Mouse (Mus musculus) yolk sac, embryonic 10.5 days (tissue): ENCODE measurements around the gene Ttc4.
A peak's percentile ranks its signal among the peaks of the same experiment; 100 is the strongest.

Experiments used
- DNase-seq: peaks from one replicate; pipeline ENCODE4 v3.0.0-alpha.2; 2017; ENCODE audit warnings: low spot score

The Ttc4 gene

DNA sequence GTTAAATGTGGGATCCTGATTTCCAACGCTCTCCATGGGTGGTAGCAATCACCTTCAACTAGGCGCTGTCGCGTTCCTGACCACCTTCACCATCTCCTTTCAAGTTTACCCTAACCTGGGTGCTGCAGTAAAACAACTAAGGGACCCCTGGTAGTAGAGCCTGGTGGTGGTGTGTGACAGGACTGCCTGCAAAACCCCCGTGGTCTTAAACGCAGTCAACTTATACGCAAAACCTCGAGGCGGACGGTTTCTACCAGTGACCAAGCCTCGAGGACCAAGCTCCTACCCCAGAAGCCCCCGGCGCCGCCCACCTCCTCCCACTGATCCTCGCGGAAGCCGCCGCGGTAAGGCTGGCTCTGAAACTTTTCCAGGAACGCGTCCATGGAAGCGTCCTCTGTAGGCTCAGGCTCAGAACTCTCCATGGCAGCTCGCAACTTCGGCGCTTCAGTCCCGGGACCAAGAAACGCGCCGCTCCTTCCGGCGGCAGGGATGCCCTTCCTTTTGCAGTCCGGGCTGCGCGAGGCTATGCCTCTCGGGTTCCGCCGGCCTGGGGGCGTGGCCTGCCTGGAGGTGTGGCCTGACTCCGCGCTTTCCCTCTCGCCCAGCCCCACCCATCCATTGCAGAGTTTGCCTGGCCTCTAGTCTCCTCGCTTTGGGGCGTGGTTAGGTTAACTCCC lies at the start of gene Ttc4:
Ttc4 (minus strand) TSS at position 503 of the 677 bp plus-strand sequence.
- DNase-seq: peak; percentile 92

DNA sequence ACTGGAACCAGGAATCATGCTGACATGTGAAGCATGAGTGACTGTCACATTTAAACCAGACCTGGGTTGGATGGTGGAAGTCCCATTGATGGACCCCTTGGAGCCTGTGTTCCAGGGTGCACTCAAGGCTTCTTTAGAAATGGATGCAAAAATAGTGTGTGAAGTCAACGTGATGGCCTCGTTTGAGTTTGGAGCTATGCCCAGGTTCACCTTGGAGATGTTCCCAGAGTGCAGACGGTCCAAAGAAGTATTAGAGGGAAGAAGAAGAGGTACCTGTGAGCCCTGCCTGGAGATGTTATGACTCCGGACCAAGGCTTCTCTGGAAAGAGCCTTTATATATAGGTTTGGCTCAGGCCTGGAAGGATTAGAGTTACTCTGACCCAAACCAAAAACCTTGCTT lies 41.9 kb upstream of the Ttc4 start:
- DNase-seq: no peak

DNA sequence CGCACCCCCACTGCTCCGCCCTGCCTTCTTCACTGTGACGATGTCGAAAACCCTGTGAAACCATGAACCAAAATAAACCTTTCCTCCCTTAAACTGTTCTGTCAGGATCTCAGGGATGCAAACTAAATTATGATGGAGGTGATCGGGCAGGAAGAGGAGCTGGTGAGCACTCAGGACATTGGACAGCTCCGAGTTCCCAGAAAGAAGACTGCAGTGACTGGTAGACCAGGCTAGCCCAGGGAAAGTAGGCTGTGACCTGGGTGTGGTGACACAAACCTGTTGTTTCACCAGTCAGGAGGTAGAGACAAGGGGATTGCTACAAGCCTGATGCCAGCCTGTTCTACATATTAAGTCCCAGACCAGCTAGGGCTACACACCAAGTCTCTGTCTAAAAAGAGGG lies 34.9 kb upstream of the Ttc4 start:
- DNase-seq: no peak

DNA sequence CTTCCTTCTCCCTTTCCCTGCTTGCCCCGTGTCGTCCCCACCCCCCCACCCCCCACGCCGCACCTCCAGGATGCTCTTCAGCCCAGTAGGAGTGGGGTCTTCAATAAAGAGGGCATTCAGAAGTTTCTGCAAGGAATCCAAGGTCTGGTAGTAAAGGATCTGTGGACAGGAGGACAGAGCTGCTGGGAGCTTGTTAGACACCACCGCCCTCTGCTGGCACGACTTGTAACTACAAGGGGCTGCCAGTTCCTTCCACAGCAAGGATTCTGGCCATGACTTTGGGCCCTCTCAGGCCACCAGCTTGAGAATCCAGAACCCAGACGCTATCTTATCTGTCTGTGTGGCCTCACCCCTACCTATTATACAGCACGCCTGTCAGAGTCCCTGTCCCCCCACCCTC lies 29.7 kb upstream of the Ttc4 start:
- peak; percentile 73 for DNase-seq

DNA sequence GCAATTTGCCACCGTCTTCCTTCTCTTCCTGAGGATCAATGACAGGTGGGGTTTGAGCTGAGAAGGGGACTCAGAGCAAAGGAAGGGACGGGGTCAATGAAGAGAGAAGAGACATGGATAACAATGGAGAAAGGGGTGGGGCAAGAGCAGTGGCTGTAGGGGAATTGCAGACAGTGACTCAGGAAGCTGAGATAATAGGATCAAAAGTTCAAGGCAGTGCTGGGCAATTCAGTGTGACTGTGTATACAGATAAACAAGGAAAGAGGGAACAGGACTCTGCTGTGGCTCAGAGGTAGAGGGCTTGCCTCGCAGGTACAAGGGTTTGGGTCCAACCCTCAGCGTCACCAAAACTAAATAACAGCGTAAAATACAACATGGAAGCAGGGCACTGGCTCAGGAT lies 29.2 kb upstream of the Ttc4 start:
- no peak for DNase-seq

DNA sequence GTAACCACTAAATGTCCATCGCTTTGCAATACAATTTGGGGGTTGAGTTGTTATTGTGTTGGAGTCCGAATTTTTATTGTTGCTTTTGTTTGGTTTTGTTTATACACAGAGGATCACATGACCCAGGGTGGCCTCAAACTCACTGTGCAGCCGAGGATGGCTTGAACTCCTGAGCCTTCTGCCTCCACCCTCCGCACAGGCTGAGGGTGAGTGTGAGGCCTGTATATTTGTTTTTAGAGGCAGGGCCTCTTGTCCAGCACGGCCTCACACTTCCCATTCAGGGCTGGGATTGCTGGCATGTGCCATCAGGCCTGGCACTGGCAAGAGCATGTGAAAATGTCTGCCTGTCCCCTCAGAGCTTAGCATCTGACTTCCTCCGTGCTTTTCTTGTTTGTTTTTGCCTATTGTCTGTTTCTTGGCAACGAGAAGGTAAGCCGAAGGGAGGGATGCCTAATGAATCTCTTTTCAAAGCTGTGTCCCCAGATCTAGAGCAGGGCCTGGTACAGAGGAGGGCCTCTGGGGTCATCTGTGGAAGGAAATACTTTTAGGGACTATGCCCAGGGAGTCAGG lies 26.4 kb upstream of the Ttc4 start:
- no peak for DNase-seq

DNA sequence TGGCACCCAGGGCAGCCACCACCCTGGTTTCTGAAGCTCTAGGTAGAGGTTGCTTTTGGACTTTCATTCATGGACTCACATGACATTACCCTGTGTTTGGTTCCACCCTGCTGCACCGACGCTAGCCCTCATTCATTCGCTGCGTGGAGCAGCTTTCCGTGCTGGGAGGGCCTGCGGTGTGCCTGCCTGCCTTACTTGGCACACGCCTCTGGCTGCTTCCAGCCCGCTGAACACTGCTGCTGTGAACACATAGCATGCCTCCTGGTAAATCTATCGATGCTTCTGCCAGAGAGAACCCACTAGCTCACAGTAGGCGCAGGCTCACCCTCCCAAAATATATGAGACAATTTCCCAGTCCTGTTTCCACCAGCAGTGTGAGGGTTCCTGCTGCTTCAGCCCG lies 25.7 kb upstream of the Ttc4 start:
- DNase-seq: no peak

DNA sequence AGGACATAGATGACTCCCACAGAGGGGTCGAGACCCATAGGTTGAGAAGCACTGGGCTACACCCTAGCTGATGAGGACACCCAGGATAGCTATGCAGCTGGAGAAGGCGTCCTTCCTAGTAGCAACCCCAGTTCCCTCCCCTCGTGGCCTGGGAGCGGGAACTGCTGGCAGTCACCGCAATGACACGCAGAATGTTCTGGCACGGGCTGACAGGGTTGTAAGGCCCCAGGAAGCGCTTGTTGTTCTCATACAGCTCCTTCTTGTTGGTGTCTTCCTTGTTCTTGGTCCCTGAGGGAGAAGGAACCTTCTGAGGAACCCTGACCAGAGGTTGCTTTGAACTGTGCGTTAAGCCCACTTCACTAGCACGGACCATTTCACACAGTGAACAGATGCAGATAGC lies 25.2 kb upstream of the Ttc4 start:
- DNase-seq: no peak

DNA sequence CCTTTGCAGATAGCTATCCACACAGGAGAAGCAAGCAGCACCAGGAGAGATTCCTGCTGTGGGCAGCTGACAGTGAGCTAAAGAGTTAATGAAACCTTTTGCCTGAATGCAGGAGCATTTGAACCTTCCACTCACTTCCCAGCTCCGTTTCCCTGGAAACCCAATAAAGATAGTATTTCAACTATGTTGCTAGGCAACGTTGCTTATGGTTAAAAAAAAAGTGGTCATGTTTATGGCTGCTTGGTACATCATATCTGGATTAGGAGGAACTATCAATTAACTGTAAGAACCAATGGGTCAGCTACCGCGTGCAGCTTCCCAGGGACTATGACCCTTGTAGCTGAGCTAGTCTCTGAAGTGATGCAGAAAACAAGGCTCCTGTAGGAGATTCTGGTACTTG lies 22.1 kb upstream of the Ttc4 start:
- no peak for DNase-seq

DNA sequence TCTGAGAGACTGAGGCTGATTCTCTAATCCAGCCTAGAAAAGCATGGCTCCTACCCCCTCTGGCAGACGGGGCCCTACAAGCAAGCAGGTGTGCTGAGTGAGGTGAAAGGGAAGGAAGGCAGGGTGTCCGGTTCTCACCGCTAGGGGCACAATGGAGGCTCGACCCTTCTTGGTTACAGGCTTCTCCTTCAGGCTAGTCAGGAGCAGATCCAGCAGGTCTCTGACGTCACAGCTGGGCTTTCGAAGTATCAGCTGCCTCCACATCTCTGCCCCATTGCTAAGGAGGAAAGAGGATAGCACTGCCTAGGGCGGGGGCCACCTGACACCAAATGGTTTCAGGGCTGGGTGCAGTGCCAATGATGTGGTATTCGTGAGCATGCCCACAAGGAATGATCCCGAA lies 21.2 kb upstream of the Ttc4 start:
- DNase-seq: peak; percentile 38

DNA sequence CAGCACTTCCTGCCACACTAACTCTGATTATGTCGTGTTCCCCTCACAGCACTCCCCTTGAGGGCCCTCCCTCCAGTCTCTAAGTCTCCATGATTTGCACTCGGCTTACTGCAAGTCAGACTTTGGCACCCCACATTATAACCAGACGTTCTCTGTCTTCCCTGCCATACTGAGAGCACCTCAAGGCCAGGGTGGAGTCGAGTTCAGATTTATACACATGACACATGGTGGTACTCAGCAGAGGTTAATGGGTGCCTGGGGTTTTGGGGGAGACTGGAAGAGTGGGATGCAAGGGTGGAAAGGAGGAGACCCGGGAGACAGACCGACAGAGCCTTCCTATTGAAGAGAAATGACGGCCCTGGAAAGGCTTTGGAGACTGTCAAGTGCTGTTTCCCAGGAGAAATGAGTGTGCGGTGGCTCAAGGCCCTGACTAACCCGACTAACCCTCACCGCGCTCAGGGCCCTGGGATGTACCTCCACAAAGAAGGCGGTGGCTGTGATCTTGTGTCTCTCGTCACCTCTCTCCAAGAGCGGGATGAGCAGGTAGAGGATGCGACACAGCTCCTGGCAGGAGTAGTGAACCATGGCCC lies 15.2 kb upstream of the Ttc4 start:
- DNase-seq: no peak

DNA sequence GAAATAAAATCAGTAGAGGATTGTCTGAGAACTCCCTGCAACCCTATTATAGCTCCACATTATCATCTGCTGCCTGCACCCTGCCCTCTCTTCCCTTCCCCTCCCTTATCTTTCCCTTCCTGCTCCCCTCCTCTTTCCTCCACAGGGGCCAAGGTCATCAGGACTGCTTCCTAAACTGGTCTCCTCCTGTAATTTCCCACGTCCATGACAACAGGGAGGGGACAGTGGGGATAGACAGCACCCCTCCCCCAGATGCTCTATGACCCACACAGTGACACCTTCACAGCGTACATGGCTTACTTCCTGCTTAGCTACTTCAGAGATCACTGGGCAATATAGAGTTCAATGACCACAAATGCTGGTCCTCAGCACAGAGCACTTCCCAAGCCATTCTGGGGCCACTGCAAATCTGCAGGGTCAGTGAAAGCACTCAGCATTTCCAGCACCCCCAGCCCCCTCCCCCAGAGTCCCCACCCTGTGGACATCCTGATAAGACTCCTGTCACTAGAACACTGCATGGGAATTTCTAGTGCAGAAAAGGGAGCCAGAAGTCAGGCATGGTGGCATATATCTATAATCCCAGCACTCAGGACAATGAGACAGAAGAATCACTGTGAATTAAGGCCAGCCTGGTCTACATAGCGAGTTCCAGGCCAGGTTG lies 10.0 kb upstream of the Ttc4 start:
- peak; percentile 32 for DNase-seq

DNA sequence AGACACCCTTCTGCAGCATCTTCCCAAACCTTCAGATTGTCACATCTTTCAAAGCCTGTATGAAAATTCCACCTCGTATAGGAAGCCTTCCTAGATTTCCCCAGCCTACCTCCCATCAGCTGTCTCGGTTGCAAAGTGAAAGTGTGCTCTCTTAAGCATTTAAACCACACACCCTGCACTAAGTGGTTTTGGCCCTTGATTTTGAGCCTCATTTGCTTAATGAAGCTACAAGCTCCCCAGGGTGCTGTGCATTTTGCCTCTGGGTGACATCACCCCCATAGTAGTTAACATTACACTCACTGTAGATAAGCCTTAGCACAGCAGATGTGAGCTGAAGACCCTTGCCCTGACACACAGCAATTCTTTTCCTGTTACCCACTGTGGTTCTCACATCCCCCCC lies 2.2 kb upstream of the Ttc4 start:
- DNase-seq: no peak

DNA sequence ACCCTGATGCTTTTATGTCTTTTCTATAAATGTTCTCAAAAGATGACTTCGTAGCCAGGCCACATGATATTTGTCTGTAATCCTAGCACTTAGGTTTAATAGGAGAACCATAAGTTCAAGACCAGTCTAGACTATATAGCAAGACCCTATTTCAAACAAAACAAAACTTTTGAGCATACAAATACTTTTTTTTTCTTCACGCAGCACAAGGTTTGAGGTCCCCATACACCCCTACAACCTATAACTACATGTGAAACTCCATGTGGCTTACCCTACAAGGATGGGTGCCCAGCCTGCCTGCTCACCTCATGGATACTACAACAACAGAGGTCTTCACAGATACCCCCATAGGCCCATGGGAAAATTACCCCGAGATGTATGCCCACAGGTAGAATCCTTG lies 408 bp upstream of the Ttc4 start:
- no peak for DNase-seq

DNA sequence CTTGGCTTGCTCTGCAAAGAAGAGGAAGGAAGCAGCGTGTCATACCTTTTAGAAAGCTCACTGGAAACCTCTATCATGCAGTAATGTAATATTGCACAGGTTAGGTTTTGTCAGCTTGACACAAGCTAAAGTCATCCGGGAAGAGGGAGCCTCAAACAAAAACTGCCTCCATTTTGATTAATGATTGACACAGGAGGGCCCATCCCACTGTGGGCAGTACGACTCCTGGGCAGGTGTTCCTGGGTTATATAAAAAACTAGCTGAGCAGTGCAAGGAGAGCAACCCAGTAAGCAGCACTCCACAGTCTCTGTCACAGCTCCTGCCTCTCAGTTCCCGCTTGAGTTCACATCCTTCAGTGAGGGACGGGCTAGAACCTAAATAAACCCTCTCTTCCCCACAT lies 2.0 kb downstream of the Ttc4 start:
- DNase-seq: no peak

DNA sequence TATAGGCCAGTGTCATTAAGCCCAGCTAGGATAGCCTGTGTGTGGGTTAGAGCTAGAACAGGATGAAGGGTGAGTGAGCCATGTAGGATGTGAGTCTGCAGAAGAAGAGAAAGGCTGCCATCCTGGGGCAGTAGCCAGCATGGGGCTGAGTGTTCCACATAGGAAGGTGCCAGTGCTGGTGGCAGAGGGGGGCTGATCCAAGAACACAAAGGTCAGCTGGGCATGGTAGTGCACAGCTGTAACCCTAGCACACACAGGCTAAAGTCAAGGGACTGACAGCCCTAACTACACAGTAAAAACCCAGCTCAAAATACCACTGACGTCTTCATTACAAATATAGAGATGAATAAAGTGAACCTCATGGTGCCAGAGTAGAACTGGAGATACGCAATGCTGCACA lies 12.2 kb downstream of the Ttc4 start:
- no peak for DNase-seq

DNA sequence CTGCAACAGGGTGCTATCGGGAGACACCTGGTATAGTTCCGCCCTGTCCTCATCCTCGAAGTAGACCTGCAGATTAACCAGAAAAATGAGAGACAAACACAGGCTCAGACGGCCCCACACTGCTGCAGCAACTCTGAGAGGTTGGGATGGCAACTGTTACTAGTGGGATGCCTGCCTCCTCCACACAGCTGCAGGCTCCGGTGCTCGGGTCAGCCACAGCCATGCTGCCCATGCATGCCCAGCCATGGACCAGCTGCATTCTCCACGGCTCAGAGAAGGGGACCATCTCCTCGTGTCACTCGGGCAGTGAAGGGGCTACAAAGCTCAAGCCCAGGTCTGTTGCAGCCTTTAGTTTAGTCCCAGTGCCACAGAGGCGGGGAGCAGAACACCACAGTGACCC lies 13.1 kb downstream of the Ttc4 start:
- no peak for DNase-seq

DNA sequence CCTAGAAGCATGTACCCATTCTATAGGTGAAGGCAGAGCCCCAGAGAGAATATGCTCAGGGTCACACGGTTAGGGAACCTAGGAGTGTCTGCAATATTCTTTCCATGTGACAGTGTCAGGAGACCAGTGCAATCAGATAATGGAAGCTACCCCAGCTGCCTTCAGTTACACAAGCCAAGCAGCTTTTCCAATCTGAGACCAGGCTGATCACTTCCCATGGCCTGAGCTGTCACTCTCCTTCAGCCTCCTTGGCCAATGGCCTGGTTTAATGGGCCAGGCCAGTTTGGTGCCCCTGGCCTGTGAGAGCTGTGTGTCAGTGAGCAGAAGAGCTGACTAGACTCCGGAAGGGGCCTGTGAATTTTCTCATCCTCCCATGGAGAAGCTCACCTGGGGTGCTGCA lies 13.5 kb downstream of the Ttc4 start:
- peak; percentile 20 for DNase-seq

DNA sequence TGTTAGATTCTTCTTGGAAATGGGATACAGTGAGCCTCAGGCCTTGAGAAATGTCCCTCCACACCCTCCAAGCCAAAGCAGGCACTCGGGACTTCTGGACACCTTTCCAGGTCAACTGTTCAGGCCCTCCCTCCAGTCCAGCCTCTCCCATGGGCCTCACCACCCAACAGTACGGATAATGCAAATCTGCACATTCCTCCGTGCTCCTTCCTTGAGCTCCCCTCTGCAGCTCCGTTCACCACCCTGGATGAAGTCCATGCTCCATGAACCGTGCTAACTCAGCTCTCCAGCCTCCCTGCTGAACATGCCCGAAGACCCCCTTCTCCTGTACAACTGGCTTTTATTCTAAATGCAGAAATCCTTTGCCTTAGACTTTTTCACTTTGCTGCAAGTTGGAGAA lies 14.0 kb downstream of the Ttc4 start:
- DNase-seq: peak; percentile 40

DNA sequence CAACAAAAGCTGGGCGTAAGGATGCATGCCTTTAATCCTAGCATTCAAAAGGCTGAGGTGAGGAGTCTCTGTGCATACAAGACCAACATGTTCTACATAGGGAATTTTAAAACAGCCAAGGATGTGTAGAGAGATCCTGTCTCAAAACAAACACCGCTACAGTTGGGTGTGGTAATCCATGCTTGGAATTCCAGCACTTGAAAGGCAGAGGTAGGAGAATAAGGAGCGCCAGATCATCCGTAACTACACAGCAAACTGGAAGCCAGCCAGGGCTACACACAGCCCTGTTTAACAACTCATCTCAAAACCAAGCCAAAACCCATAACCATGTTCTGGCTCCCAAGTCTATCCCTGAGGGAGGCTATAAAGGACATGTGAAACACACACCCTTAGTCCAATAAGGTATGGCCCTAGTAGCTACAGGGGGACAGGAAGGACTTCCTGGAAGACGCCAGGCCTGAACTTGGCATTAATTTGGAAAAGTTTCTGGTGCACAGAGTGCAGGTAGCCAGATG lies 14.7 kb downstream of the Ttc4 start:
- no peak for DNase-seq

DNA sequence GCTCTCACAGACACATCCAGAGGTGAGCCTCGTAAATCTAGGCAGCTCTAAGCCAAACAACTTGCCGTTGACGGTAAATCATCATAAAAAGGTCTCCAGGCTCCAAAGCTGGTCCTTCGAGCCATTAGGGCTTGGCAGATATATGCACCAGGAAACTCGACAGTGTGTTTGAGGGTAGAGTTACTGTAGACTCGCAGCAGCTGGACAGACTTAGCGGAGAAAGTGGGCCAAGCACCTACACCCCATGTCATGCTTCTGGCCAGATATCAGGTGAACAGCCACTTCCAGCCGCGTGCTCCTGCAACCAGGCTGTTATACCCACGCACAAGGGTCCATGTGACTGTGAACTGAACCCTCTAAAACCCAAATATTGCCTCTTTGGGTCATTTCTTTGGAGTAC lies 23.1 kb downstream of the Ttc4 start:
- DNase-seq: no peak

DNA sequence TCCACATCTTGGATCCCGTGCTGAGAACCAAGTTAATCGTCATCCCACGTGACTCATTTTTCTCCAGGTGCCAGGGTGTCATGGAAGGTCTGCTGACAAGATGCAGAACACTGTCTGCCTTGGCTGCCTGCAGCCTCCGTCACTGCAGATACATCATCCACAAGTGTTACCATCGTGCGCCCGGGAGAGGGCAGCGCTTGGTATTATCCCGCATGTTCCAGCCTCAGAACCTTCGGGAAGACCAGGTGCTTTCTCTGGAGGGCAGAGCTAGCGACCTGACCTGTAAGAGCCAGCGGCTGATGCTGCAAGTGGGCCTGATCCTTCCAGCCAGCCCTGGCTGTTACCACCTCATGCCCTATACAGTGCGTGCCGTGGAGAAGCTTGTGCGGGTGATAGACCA lies 25.7 kb downstream of the Ttc4 start:
- no peak for DNase-seq

DNA sequence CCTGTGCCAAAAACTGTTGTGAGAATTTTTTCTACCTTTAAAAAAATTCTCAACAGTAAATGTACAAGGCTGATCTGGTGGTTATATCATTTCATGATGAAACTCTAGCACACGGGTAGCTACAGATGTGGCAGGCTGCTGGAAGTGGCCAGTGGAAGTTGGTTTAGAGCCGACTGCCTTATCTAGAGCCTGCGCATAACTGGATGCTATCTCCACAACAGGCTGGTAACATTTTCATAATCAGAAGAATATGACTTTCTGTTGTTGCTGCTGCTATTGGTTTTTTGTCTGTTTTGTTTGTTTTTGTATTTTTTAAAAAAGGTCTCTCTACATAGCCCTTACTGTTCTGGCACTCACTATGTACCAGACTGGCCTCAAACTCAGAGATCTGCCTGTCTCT lies 26.2 kb downstream of the Ttc4 start:
- no peak for DNase-seq
